Mouse (Mus musculus) mouse embryonic stem cell (cell line): ENCODE data around the gene Senp3.

Experiments
- in situ Hi-C, 2 experiments: fragments of 300-500 bp; cut with MboI; formaldehyde crosslinking; loops; 1 replicate in 1 of 2; 3 replicates in 1 of 2; pipeline ENCODE4 v1.14.3; 2019 to 2020; ENCODE audit warnings: low sequenced_read_pairs in 2 of 2, low pct_unique_long_range_greater_than_20kb in 1 of 2, mixed read lengths in 1 of 2; ENCODE audit not compliant: unreplicated experiment in 1 of 2

Senp3 gene

GRCm38 (mm10) chr11:69708614-69709265 lies 26.9 kb upstream of the Senp3 start:
- in situ Hi-C loops = loop anchor here in 1 of 2 experiments (25.0 kb wide), 1 partner anchor 296 kb away; the partner anchor contains the start of gene Kdm6b

- in situ Hi-C loops = loop anchor here in 1 of 2 experiments (25.0 kb wide), 1 partner anchor 296 kb away; the partner anchor contains the start of gene Kdm6b
Measured at GRCm38 (mm10) chr11:69707873-69708381, 26.0 kb upstream of the Senp3 start.

GRCm38 (mm10) chr11:69707480-69707847 lies 25.6 kb upstream of the Senp3 start:
- in situ Hi-C loops = loop anchor here in 1 of 2 experiments (25.0 kb wide), 1 partner anchor 295 kb away; the partner anchor contains the start of gene Kdm6b

- in situ Hi-C loops = loop anchor here in 1 of 2 experiments (25.0 kb wide), 1 partner anchor 295 kb away; the partner anchor contains the start of gene Kdm6b
Measured at GRCm38 (mm10) chr11:69706775-69707479, 25.0 kb upstream of the Senp3 start.

- in situ Hi-C loops = loop anchor here in 1 of 2 experiments (25.0 kb wide), 1 partner anchor 292 kb away; the partner anchor contains the start of gene Kdm6b
Measured at GRCm38 (mm10) chr11:69704613-69705010, 22.7 kb upstream of the Senp3 start.

- in situ Hi-C loops = loop anchor here in 1 of 2 experiments (25.0 kb wide), 1 partner anchor 292 kb away; the partner anchor contains the start of gene Kdm6b
Measured at GRCm38 (mm10) chr11:69703814-69704612, 22.1 kb upstream of the Senp3 start.

GRCm38 (mm10) chr11:69703381-69703780 lies 21.5 kb upstream of the Senp3 start:
- in situ Hi-C loops = loop anchor here in 1 of 2 experiments (25.0 kb wide), 1 partner anchor 291 kb away; the partner anchor contains the start of gene Kdm6b

- in situ Hi-C loops = loop anchor here in 1 of 2 experiments (25.0 kb wide), 1 partner anchor 291 kb away; the partner anchor contains the start of gene Kdm6b
Measured at GRCm38 (mm10) chr11:69702886-69703285, 21.0 kb upstream of the Senp3 start.

GRCm38 (mm10) chr11:69699595-69699994 lies 17.7 kb upstream of the Senp3 start:
- in situ Hi-C loops = no loop called here

GRCm38 (mm10) chr11:69698574-69698973 lies 16.7 kb upstream of the Senp3 start:
- in situ Hi-C loops = no loop called here

- in situ Hi-C loops = no loop called here
Measured at GRCm38 (mm10) chr11:69697396-69697795, 15.5 kb upstream of the Senp3 start.

- in situ Hi-C loops = no loop called here
Measured at GRCm38 (mm10) chr11:69695361-69696181, 13.7 kb upstream of the Senp3 start, which contains the start of the genes Tnfsf12 and Tnfsfm13. Gene Tnfsf12 (minus strand): TSS chr11:69695849. Gene Tnfsfm13 (minus strand): TSS chr11:69696098.

- in situ Hi-C loops = no loop called here
Measured at GRCm38 (mm10) chr11:69695046-69695360, 13.1 kb upstream of the Senp3 start.

GRCm38 (mm10) chr11:69693421-69693965 lies 11.6 kb upstream of the Senp3 start:
- in situ Hi-C loops = no loop called here

GRCm38 (mm10) chr11:69692863-69693262 lies 11.0 kb upstream of the Senp3 start:
- in situ Hi-C loops = no loop called here

- in situ Hi-C loops = no loop called here
Measured at GRCm38 (mm10) chr11:69692196-69692811, 10.4 kb upstream of the Senp3 start.

GRCm38 (mm10) chr11:69689891-69690290 lies 8.0 kb upstream of the Senp3 start:
- in situ Hi-C loops = no loop called here
